Mouse (Mus musculus) lung, embryonic 16.5 days (tissue): ENCODE measurements around the gene BC080695. TPM values are rescaled to one million over a fixed set of nuclear protein-coding genes. Genes with fewer than 3 reads are reported as not detected.
"Not testable (repeated sequence)": the region's sequence is repeated elsewhere in the genome, so short reads cannot be mapped to it uniquely, and the experiment has no call there.

ENCODE experiments used
- ATAC-seq: fragments of 200-750 bp; cut with Nextera tagmentation; 2 replicates; pipeline ENCODE4 v1.8.0; 2017; ENCODE audit warnings: low read depth, mild to moderate bottlenecking, moderate library complexity
- H3K27ac ChIP-seq: fragments of 300-500 bp; sonication (generic); 2 replicates; pipeline ENCODE4 v1.5.1; 2014; ENCODE audit warnings: mild to moderate bottlenecking, control low read depth, low read length
- H3K27me3 ChIP-seq: fragments of 300-500 bp; sonication (generic); 2 replicates; pipeline ENCODE4 v1.6.1; 2014; ENCODE audit warnings: low read depth, low read length, mixed read lengths; ENCODE audit not compliant: control insufficient read depth, insufficient read depth
- H3K36me3 ChIP-seq: fragments of 300-500 bp; sonication (generic); 2 replicates; pipeline ENCODE4 v1.6.1; 2014; ENCODE audit warnings: low read length; ENCODE audit not compliant: control insufficient read depth, insufficient read depth
- H3K4me1 ChIP-seq: fragments of 300-500 bp; sonication (generic); replicated peaks from 2 replicates; pipeline ENCODE4 v1.6.1; 2014; ENCODE audit warnings: low read length, mixed read lengths; ENCODE audit not compliant: control insufficient read depth, insufficient read depth
- H3K4me2 ChIP-seq: fragments of 300-500 bp; sonication (generic); 2 replicates; pipeline ENCODE4 v1.6.1; 2014; ENCODE audit warnings: low read depth, low read length, control low read depth
- H3K4me3 ChIP-seq: fragments of 300-500 bp; sonication (generic); 2 replicates; pipeline ENCODE4 v1.5.1; 2014; ENCODE audit warnings: mild to moderate bottlenecking, low read length, control low read depth
- H3K9ac ChIP-seq: fragments of 300-500 bp; sonication (generic); 2 replicates; pipeline ENCODE4 v1.6.1; 2014; ENCODE audit warnings: low read length, control low read depth
- H3K9me3 ChIP-seq: fragments of 300-500 bp; sonication (generic); 2 replicates; pipeline ENCODE4 v1.6.1; 2016; ENCODE audit warnings: low read length; ENCODE audit not compliant: control insufficient read depth
- WGBS: fragments of 180-500 bp; shearing (Covaris S2); extraction: QIAGEN DNeasy Blood & Tissue Kit; methylation state at CpG from one replicate; pipeline ENCODE4 v1.1.7; 2014; 5-methylcytosine and 5-hydroxymethylcytosine counted together
- polyA plus RNA-seq: library from polyadenylated mRNA; unstranded; fragments of >200 nt; fragmentation: Nextera tagmentation; extraction: Ambion mirVana; gene quantifications from 2 replicates; pipeline ENCODE4 v1.2.1, GENCODE M21; 2015

Gene BC080695
- not detected in 2 replicates for polyA plus RNA-seq

DNA sequence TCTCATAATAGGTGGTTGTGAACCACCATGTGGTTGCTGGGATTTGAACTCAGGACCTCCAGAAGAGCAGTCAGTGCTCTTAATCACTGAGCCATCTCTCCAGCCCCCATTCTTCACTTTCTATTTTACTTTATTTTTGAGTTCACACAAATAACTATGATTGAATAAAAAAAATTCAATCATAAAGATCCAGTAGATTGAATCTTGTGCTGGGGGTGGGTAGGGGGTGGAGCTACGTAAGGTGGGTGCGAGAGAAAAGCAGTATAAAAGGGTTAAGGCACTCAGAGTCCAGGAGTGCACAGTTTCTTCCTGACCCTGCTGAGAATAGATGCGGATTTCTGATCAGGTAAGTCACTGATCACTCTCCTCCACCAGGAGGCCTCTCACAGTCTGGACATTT is at the start of gene BC080695, which contains the start of gene Gm13057:
BC080695 (plus strand) TSS at position 301 of the 400 bp plus-strand sequence.
Gm13057 (plus strand) TSS at position 310 of the 400 bp plus-strand sequence.
- ATAC-seq, result not testable (repeated sequence)
- no CpG with 5 or more reads among the region's 3 CpGs for WGBS

DNA sequence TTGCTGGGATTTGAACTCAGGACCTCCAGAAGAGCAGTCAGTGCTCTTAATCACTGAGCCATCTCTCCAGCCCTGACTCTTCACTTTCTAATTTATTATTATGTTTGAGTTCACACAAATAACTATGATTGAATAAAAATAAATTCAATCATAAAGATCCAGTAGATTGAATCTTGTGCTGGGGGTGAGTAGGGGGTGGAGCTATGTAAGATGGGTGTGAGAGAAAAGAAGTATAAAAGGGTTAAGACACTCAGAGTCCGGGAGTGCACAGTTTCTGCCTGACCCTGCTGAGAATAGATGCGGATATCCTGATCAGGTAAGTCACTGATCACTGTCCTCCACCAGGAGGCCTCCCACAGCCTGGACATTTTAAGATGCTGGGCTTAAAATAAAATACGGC is 40.5 kb upstream of the BC080695 start, which contains the start of gene Gm13043:
Gm13043 (plus strand) TSS at position 301 of the 400 bp plus-strand sequence.
- H3K36me3 ChIP-seq, result no peaks in the 10 kb centered on the region
- H3K9ac ChIP-seq, result no peak within 1 kb of the TSS
- no peak for ATAC-seq
- WGBS, result 83% methylated on average over 3 of the region's 3 CpGs
- H3K27me3 ChIP-seq, result no peaks in the 10 kb centered on the region
- H3K27ac ChIP-seq, result no peak within 1 kb of the TSS
- H3K4me1 ChIP-seq, result no peaks in the 10 kb centered on the region
- no peaks in the 10 kb centered on the region for H3K9me3 ChIP-seq
- H3K4me3 ChIP-seq, result no peak within 1 kb of the TSS
- H3K4me2 ChIP-seq, result no peak within 1 kb of the TSS

More for the DNA sequence above, at the start of gene BC080695, which contains the start of gene Gm13057:
- H3K27me3 ChIP-seq, H3K4me3 ChIP-seq, H3K4me2 ChIP-seq, H3K9me3 ChIP-seq, H3K4me1 ChIP-seq, H3K36me3 ChIP-seq, H3K9ac ChIP-seq, H3K27ac ChIP-seq: not testable (repeated sequence)

DNA sequence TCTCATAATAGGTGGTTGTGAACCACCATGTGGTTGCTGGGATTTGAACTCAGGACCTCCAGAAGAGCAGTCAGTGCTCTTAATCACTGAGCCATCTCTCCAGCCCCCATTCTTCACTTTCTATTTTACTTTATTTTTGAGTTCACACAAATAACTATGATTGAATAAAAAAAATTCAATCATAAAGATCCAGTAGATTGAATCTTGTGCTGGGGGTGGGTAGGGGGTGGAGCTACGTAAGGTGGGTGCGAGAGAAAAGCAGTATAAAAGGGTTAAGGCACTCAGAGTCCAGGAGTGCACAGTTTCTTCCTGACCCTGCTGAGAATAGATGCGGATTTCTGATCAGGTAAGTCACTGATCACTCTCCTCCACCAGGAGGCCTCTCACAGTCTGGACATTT is 15.8 kb upstream of the BC080695 start, which contains the start of gene Gm13040:
Gm13040 (plus strand) TSS at position 301 of the 400 bp plus-strand sequence.
- H3K27ac ChIP-seq, H3K4me1 ChIP-seq, H3K9ac ChIP-seq, H3K4me3 ChIP-seq, H3K4me2 ChIP-seq, H3K9me3 ChIP-seq, ATAC-seq, H3K36me3 ChIP-seq, H3K27me3 ChIP-seq: not testable (repeated sequence)
- no CpG with 5 or more reads among the region's 3 CpGs for WGBS

DNA sequence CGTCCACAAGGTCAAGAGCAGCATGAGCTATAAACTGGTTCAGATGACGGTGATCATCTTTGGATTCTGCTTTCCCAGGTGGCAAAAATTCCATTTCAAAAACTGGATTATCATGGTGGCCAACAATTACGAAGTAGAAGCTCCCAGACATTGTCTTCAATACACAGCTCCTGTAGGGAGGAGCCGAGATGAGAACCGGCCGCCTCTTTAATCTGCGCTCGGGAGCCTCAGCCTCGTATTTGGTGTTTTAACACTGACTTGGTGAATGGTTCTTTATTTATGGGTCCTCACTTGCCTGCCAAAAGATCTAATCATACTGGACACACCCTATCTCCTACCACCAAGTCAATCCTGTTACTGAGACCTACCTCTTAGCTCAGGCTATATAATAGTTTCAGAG is 60.4 kb downstream of the BC080695 start:
- not testable (repeated sequence) for H3K4me3 ChIP-seq, H3K27ac ChIP-seq, H3K9me3 ChIP-seq, H3K4me1 ChIP-seq, H3K27me3 ChIP-seq, H3K4me2 ChIP-seq, H3K36me3 ChIP-seq, H3K9ac ChIP-seq, ATAC-seq
- WGBS, result 82% methylated on average over 9 of the region's 9 CpGs

DNA sequence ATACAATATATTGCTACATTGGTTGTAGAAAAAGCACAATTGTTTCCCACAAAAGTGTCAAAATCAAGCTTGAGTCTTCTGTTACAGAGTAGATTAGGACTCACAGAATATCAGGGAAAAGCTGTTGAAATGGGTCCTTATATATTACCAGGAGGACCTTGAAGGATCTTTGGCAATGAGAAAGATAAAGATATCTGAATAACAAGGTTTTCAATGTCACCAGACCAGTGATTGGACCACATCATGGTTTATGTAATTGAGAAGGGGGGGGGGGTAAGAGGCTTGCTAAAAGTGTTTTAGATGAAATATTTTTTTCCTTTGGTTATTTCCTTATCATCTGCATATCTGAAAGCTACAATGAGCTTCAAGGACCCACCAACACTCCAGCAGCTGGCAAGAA is 63.2 kb downstream of the BC080695 start, which contains the start of gene Gm13083:
Gm13083 (plus strand) TSS at position 301 of the 400 bp plus-strand sequence.
- not testable (repeated sequence) for H3K27me3 ChIP-seq, H3K9ac ChIP-seq, H3K4me3 ChIP-seq, H3K9me3 ChIP-seq, H3K36me3 ChIP-seq, H3K4me1 ChIP-seq, ATAC-seq, H3K4me2 ChIP-seq, H3K27ac ChIP-seq

DNA sequence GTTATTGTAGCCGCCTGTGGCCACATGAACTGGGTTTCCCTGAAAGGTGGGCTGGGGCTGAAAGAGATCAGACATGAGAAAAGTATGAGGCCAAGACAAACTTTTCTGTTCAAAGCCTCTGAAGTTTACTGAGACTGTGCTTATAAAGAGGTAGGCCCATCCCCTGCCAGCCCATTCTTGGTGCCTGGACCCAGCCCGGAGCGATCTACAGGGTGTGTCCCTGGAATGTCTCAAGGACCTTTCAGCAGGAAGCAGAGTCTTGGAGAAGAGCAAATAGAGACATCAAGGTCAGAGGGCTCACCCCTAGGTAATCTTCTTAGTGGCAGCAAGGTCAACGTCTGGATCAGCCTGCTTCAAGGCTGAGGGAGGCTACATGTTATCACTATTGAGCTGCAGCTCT is 66.6 kb downstream of the BC080695 start:
- H3K9ac ChIP-seq, H3K27ac ChIP-seq, H3K36me3 ChIP-seq, H3K4me2 ChIP-seq, H3K27me3 ChIP-seq, H3K9me3 ChIP-seq, ATAC-seq, H3K4me3 ChIP-seq, H3K4me1 ChIP-seq: not testable (repeated sequence)
- 79% methylated on average over 4 of the region's 4 CpGs for WGBS

Other genes starting within 250 kb of the BC080695 start
- gene Lrrc38, start 201.9 kb upstream of the BC080695 start, polyA plus RNA-seq, result 0.16 TPM in 1 of 2 replicates, not detected in the other
- not detected in 2 replicates for gene Pramel1, start 157.3 kb upstream of the BC080695 start, polyA plus RNA-seq
- gene Pramef8, start 139.3 kb upstream of the BC080695 start, polyA plus RNA-seq, result 19.2 and 20.1 TPM in 2 replicates
- gene Oog4, start 101.4 kb upstream of the BC080695 start, polyA plus RNA-seq, result not detected in 2 replicates
- not detected in 2 replicates for gene Gm13043, start 40.4 kb upstream of the BC080695 start, polyA plus RNA-seq
- gene Gm13040, start 15.7 kb upstream of the BC080695 start, polyA plus RNA-seq, result not detected in 2 replicates
- gene Gm13057, start within 50 bp of the BC080695 start, polyA plus RNA-seq, result not detected in 2 replicates
- gene Gm13083, start 63.3 kb downstream of the BC080695 start, polyA plus RNA-seq, result not detected in 2 replicates
- gene Gm13088, start 105.5 kb downstream of the BC080695 start, polyA plus RNA-seq, result not detected in 2 replicates
- gene Gm13089, start 151.0 kb downstream of the BC080695 start, polyA plus RNA-seq, result not detected in 2 replicates
- gene Gm13078, start 167.8 kb downstream of the BC080695 start, polyA plus RNA-seq, result not detected in 2 replicates
- gene Gm13023, start 237.7 kb downstream of the BC080695 start, polyA plus RNA-seq, result not detected in 2 replicates